Mouse (Mus musculus) lung, postnatal 0 days (tissue): Measurements from ENCODE around the gene Icam5. TPM values are rescaled to one million over a fixed set of nuclear protein-coding genes. Genes with fewer than 3 reads are reported as not detected.
"Not testable (repeated sequence)": the region's sequence is repeated elsewhere in the genome, so short reads cannot be mapped to it uniquely, and the experiment has no call there.

ENCODE experiments used
- ATAC-seq: fragments of 200-750 bp; cut with Nextera tagmentation; 2 replicates; pipeline ENCODE4 v1.8.0; 2017; ENCODE audit warnings: moderate library complexity
- DNase-seq: peaks from one replicate; pipeline ENCODE4 v3.0.0-alpha.2; 2016; ENCODE audit warnings: low spot score
- H3K27ac ChIP-seq: fragments of 300-500 bp; sonication (generic); 2 replicates; pipeline ENCODE4 v1.5.1; 2014; ENCODE audit warnings: antibody characterized with exemption, mild to moderate bottlenecking, low read length, mixed read lengths
- H3K27me3 ChIP-seq: fragments of 300-500 bp; sonication (generic); replicated peaks from 2 replicates; pipeline ENCODE4 v1.6.1; 2014; ENCODE audit warnings: low read length, mixed read lengths; ENCODE audit not compliant: insufficient read depth
- H3K36me3 ChIP-seq: fragments of 300-500 bp; sonication (generic); 2 replicates; pipeline ENCODE4 v1.6.1; 2014; ENCODE audit warnings: low read length, mixed read lengths; ENCODE audit not compliant: insufficient read depth
- H3K4me1 ChIP-seq: fragments of 300-500 bp; sonication (generic); 2 replicates; pipeline ENCODE4 v1.6.1; 2014; ENCODE audit warnings: antibody characterized with exemption, low read depth, low read length, mixed read lengths; ENCODE audit not compliant: insufficient read depth
- H3K4me2 ChIP-seq: fragments of 300-500 bp; sonication (generic); replicated peaks from 2 replicates; pipeline ENCODE4 v1.6.1; 2014; ENCODE audit warnings: low read depth, mild to moderate bottlenecking, low read length, moderate library complexity, mixed read lengths
- H3K4me3 ChIP-seq: fragments of 300-500 bp; sonication (generic); 2 replicates; pipeline ENCODE4 v1.5.1; 2014; ENCODE audit warnings: low read depth, low read length
- H3K9ac ChIP-seq: fragments of 300-500 bp; sonication (generic); replicated peaks from 2 replicates; pipeline ENCODE4 v1.6.1; 2014; ENCODE audit warnings: low read depth, mild to moderate bottlenecking
- H3K9me3 ChIP-seq: fragments of 300-500 bp; sonication (generic); 2 replicates; pipeline ENCODE4 v1.6.1; 2016; ENCODE audit warnings: low read length, mixed read lengths
- CTCF ChIP-seq: IDR thresholded peaks from 2 replicates; pipeline ENCODE4 v1.5.1; 2016; ENCODE audit warnings: antibody characterized with exemption, mild to moderate bottlenecking
- EP300 ChIP-seq: IDR thresholded peaks from 2 replicates; pipeline ENCODE4 v1.6.1; 2016; ENCODE audit warnings: antibody characterized with exemption, mild to moderate bottlenecking, control low read depth
- WGBS: fragments of 180-500 bp; shearing (Covaris S2); extraction: QIAGEN DNeasy Blood & Tissue Kit; methylation state at CpG from one replicate; pipeline ENCODE4 v1.1.7; 2014; 5-methylcytosine and 5-hydroxymethylcytosine counted together
- polyA plus RNA-seq: library from polyadenylated mRNA; unstranded; fragments of >200 nt; fragmentation: Nextera tagmentation; extraction: Ambion mirVana; gene quantifications from 2 replicates; pipeline ENCODE4 v1.2.1, GENCODE M21; 2015

The Icam5 gene
- polyA plus RNA-seq, 1 experiment from 2014 or later: 0.18 TPM

- H3K4me2 ChIP-seq: no peak overlapping the region
Measured at GRCm38 (mm10) chr9:20991587-20991986, 40.3 kb upstream of the Icam5 start.

GRCm38 (mm10) chr9:20993165-20993898 lies 38.5 kb upstream of the Icam5 start:
- WGBS: 33% methylated on average over 5 of the region's 5 CpGs

More at GRCm38 (mm10) chr9:20991587-20991986, 40.3 kb upstream of the Icam5 start:
- H3K27ac ChIP-seq: 0 out of 2 replicates have a peak overlapping the region, but pooled peaks have one; percentile 75
- no peak overlapping the region for H3K4me3 ChIP-seq
- TF ChIP-seq CTCF (no peak), EP300 (no peak)
- H3K9ac ChIP-seq: no peak overlapping the region
- no peaks in the 10 kb centered on the region for H3K27me3 ChIP-seq
- DNase-seq: no peak
- WGBS: 86% methylated on average over 3 of the region's 4 CpGs
- no peaks in the 10 kb centered on the region for H3K36me3 ChIP-seq
- ATAC-seq: no peak
- H3K9me3 ChIP-seq: no peaks in the 10 kb centered on the region
- peaks cover 5% of the 10 kb centered on the region; the same call in 1 of the 2 replicates for H3K4me1 ChIP-seq

GRCm38 (mm10) chr9:20995069-20995468 lies 36.8 kb upstream of the Icam5 start:
- TF ChIP-seq CTCF: peak; percentile 61
- TF ChIP-seq EP300: no peak
- H3K4me3 ChIP-seq: no peak overlapping the region
- H3K4me1 ChIP-seq: peaks cover 4% of the 10 kb centered on the region; the same call in 1 of the 2 replicates
- H3K27me3 ChIP-seq: no peaks in the 10 kb centered on the region
- no peak overlapping the region for H3K9ac ChIP-seq
- H3K9me3 ChIP-seq: no peaks in the 10 kb centered on the region
- 56% methylated on average over 3 of the region's 3 CpGs for WGBS
- no peak overlapping the region for H3K4me2 ChIP-seq
- H3K36me3 ChIP-seq: no peaks in the 10 kb centered on the region
- ATAC-seq: no peak
- no peak overlapping the region for H3K27ac ChIP-seq
- peak; percentile 54 for DNase-seq

More at GRCm38 (mm10) chr9:20993165-20993898, 38.5 kb upstream of the Icam5 start:
- Histone ChIP-seq H3K27me3 (no peaks in the 10 kb centered on the region), H3K4me1 (peaks cover 4% of the 10 kb centered on the region; the same call in 1 of the 2 replicates), H3K4me2 (no peak overlapping the region; the same call in 1 of the 2 replicates), H3K9me3 (no peaks in the 10 kb centered on the region), H3K4me3 (no peak overlapping the region), H3K9ac (no peak overlapping the region), H3K36me3 (no peaks in the 10 kb centered on the region), H3K27ac (peak overlapping the region; percentile 90)
- ATAC-seq: peak; percentile 96
- DNase-seq: peak; percentile 93
- TF ChIP-seq EP300 (peak; percentile 82), CTCF (no peak)

GRCm38 (mm10) chr9:20997065-20997464 lies 34.8 kb upstream of the Icam5 start:
- DNase-seq (no peak), ATAC-seq (no peak)
- Histone ChIP-seq H3K36me3 (no peaks in the 10 kb centered on the region), H3K9ac (no peak overlapping the region), H3K4me2 (no peak overlapping the region), H3K4me1 (peaks cover 4% of the 10 kb centered on the region; the same call in 1 of the 2 replicates), H3K4me3 (no peak overlapping the region), H3K9me3 (no peaks in the 10 kb centered on the region), H3K27ac (no peak overlapping the region), H3K27me3 (no peaks in the 10 kb centered on the region)
- TF ChIP-seq CTCF: no peak
- TF ChIP-seq EP300: no peak
- 84% methylated on average over 8 of the region's 8 CpGs for WGBS

GRCm38 (mm10) chr9:20998337-20998736 lies 33.5 kb upstream of the Icam5 start:
- WGBS: 72% methylated on average over 1 of the region's 1 CpGs
- not testable (repeated sequence) for H3K36me3 ChIP-seq, H3K27me3 ChIP-seq, H3K4me1 ChIP-seq, H3K4me3 ChIP-seq, H3K9ac ChIP-seq, H3K4me2 ChIP-seq, ATAC-seq, H3K27ac ChIP-seq, H3K9me3 ChIP-seq
- DNase-seq: peak; percentile 81
- peak; percentile 73 for TF ChIP-seq CTCF

- Histone ChIP-seq H3K27me3 (no peaks in the 10 kb centered on the region), H3K9me3 (no peaks in the 10 kb centered on the region), H3K9ac (no peak overlapping the region), H3K27ac (no peak overlapping the region), H3K4me2 (no peak overlapping the region), H3K36me3 (0 out of 2 replicates have a peak, but pooled peaks cover under 1% of the 10 kb centered on the region), H3K4me3 (no peak overlapping the region), H3K4me1 (no peaks in the 10 kb centered on the region)
- peak; percentile 69 for TF ChIP-seq CTCF
- TF ChIP-seq EP300: no peak
- peak; percentile 57 for DNase-seq
- no peak for ATAC-seq
Measured at GRCm38 (mm10) chr9:21000811-21001210, 31.1 kb upstream of the Icam5 start.
